Mouse (Mus musculus) heart, embryonic 10.5 days (tissue): ENCODE measurements around the gene Slc39a11. TPM values are rescaled to one million over a fixed set of nuclear protein-coding genes. Genes with fewer than 3 reads are reported as not detected.

Experiments used
- DNase-seq: peaks from one replicate; pipeline ENCODE4 v3.0.0-alpha.2; 2017; ENCODE audit warnings: low spot score
- H3K27ac ChIP-seq: fragments of 300-500 bp; sonication (generic); 2 replicates; pipeline ENCODE4 v1.5.1; 2016; ENCODE audit warnings: mild to moderate bottlenecking
- H3K27me3 ChIP-seq: fragments of 300-500 bp; sonication (generic); 2 replicates; pipeline ENCODE4 v1.6.1; 2016; ENCODE audit warnings: mild to moderate bottlenecking; ENCODE audit not compliant: poor library complexity, insufficient read depth, severe bottlenecking
- H3K36me3 ChIP-seq: fragments of 300-500 bp; sonication (generic); 2 replicates; pipeline ENCODE4 v1.6.1; 2016; ENCODE audit warnings: mild to moderate bottlenecking, moderate library complexity
- H3K4me1 ChIP-seq: fragments of 300-500 bp; sonication (generic); 2 replicates; pipeline ENCODE4 v1.6.1; 2016; ENCODE audit warnings: mild to moderate bottlenecking
- H3K4me3 ChIP-seq: fragments of 300-500 bp; sonication (generic); 2 replicates; pipeline ENCODE4 v1.5.1; 2016; ENCODE audit warnings: mild to moderate bottlenecking, moderate library complexity
- H3K9me3 ChIP-seq: fragments of 300-500 bp; sonication (generic); 2 replicates; pipeline ENCODE4 v1.6.1; 2016; ENCODE audit warnings: mild to moderate bottlenecking, moderate library complexity
- WGBS: fragments of 180-500 bp; shearing (Covaris S2); methylation state at CpG from one replicate; pipeline ENCODE4 v1.1.7; 2016; 5-methylcytosine and 5-hydroxymethylcytosine counted together
- polyA plus RNA-seq: library from polyadenylated mRNA; unstranded; fragments of >200 nt; fragmentation: Nextera tagmentation; extraction: Ambion mirVana; gene quantifications from 2 replicates; pipeline ENCODE4 v1.2.1, GENCODE M21; 2016

Gene Slc39a11
- polyA plus RNA-seq, 1 experiment from 2014 or later, result 23.0 TPM

GRCm38 (mm10) chr11:113373331-113373730, 276.5 kb downstream of the Slc39a11 start:
- 86% methylated on average over 9 of the region's 9 CpGs for WGBS

DNA sequence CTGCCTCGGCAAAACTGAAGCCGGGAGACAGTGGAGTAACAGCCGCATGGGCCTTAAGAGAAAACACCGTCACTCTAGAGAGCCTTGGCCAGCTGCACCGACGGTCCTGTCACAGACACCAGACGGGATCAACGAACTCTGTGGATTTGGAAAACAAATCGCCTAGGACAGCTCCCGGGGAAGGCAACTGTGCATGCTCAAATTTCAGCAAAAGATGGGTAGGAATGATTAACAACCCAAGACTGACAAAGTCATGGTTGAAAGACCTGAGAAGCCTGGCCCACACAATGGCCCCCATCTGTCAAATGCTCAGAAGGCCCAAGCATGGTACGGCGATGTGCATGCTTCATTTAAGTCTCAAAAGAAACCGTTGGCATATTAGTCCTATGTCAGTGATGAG, 281.8 kb downstream of the Slc39a11 start:
- WGBS, result 62% methylated on average over 13 of the region's 13 CpGs
- no peak overlapping the region for H3K27ac ChIP-seq
- no peaks in the 10 kb centered on the region for H3K9me3 ChIP-seq
- no peak for DNase-seq
- no peak overlapping the region for H3K4me3 ChIP-seq
- peaks cover 34% of the 10 kb centered on the region for H3K4me1 ChIP-seq
- H3K36me3 ChIP-seq, result no peaks in the 10 kb centered on the region
- H3K27me3 ChIP-seq, result no peaks in the 10 kb centered on the region

More at GRCm38 (mm10) chr11:113373331-113373730, 276.5 kb downstream of the Slc39a11 start:
- no peak for DNase-seq
- Histone ChIP-seq H3K27me3 (no peaks in the 10 kb centered on the region), H3K36me3 (no peaks in the 10 kb centered on the region), H3K4me3 (no peak overlapping the region), H3K4me1 (peaks cover 5% of the 10 kb centered on the region; the same call in 1 of the 2 replicates), H3K27ac (no peak overlapping the region), H3K9me3 (no peaks in the 10 kb centered on the region)

DNA sequence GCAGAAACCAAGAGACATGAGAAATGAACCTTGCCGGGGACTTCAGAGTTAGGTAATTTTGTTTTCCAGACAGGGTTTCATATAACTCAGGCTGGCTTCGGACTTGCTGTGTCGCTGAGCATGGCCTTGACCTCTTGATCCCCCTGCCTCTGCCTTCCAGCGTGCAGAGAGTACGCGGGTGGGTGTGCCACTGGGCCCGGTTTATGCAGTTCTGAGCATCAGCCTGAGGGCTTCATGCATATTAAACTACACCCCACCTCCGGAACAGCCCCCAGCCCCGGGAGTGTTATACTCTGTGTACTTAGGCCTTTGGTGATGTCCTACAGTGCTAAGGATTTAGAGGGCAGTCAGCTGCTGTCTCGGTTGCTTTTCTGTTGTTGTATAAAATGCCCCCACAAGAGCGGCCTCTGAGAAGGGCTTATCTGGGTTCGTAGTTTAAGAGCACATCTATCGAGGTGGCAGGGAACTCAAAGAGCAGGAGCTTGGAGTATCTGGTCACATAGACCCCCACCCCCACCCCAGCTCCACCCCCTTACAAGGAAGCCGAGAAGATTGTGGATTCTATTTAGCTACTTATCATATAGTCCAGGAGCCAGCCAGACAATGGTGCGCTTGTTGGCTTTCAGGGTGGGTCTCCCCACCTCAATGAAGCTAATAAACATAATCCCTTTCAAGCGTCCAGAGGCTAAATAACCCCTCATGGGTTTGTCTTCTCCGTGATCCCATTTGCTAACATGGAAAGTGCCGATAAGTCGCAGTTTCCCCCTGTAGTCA, 283.4 kb downstream of the Slc39a11 start:
- Histone ChIP-seq H3K36me3 (no peaks in the 10 kb centered on the region), H3K4me1 (peaks cover 34% of the 10 kb centered on the region), H3K4me3 (peak overlapping the region; percentile 38), H3K27me3 (no peaks in the 10 kb centered on the region), H3K27ac (peak overlapping the region; percentile 78), H3K9me3 (no peaks in the 10 kb centered on the region)
- DNase-seq, result no peak
- WGBS, result 37% methylated on average over 19 of the region's 19 CpGs

- Histone ChIP-seq H3K4me1 (peaks cover 34% of the 10 kb centered on the region), H3K4me3 (no peak overlapping the region)
Observed at GRCm38 (mm10) chr11:113363739-113364138, 286.1 kb downstream of the Slc39a11 start.

GRCm38 (mm10) chr11:113362617-113363016, 287.3 kb downstream of the Slc39a11 start:
- WGBS, result 88% methylated on average over 7 of the region's 7 CpGs
- Histone ChIP-seq H3K36me3 (peaks cover 8% of the 10 kb centered on the region; the same call in 1 of the 2 replicates), H3K4me1 (peaks cover 29% of the 10 kb centered on the region), H3K4me3 (no peak overlapping the region), H3K9me3 (peaks cover 4% of the 10 kb centered on the region; the same call in 1 of the 2 replicates), H3K27me3 (no peaks in the 10 kb centered on the region), H3K27ac (no peak overlapping the region)
- no peak for DNase-seq

More at GRCm38 (mm10) chr11:113363739-113364138, 286.1 kb downstream of the Slc39a11 start:
- Histone ChIP-seq H3K9me3 (peaks cover 4% of the 10 kb centered on the region; the same call in 1 of the 2 replicates), H3K27me3 (no peaks in the 10 kb centered on the region), H3K27ac (0 out of 2 replicates have a peak overlapping the region, but pooled peaks have one; percentile 29), H3K36me3 (peaks cover 8% of the 10 kb centered on the region; the same call in 1 of the 2 replicates)
- DNase-seq, result no peak
- WGBS, result 36% methylated on average over 13 of the region's 13 CpGs

GRCm38 (mm10) chr11:113360049-113360835, 289.6 kb downstream of the Slc39a11 start:
- Histone ChIP-seq H3K4me1 (peaks cover 17% of the 10 kb centered on the region), H3K4me3 (no peak overlapping the region), H3K27me3 (no peaks in the 10 kb centered on the region), H3K9me3 (peaks cover 4% of the 10 kb centered on the region; the same call in 1 of the 2 replicates), H3K27ac (no peak overlapping the region), H3K36me3 (peaks cover 8% of the 10 kb centered on the region; the same call in 1 of the 2 replicates)
- WGBS, result 90% methylated on average over 10 of the region's 10 CpGs
- DNase-seq, result no peak

- DNase-seq, result no peak
- Histone ChIP-seq H3K27ac (no peak overlapping the region), H3K4me1 (peaks cover 21% of the 10 kb centered on the region; the same call in 1 of the 2 replicates), H3K27me3 (no peaks in the 10 kb centered on the region), H3K4me3 (no peak overlapping the region), H3K9me3 (peaks cover 4% of the 10 kb centered on the region; the same call in 1 of the 2 replicates), H3K36me3 (peaks cover 8% of the 10 kb centered on the region; the same call in 1 of the 2 replicates)
- 69% methylated on average over 5 of the region's 5 CpGs for WGBS
Observed at GRCm38 (mm10) chr11:113355932-113356331, 293.9 kb downstream of the Slc39a11 start.

GRCm38 (mm10) chr11:113352085-113352815, 297.6 kb downstream of the Slc39a11 start:
- Histone ChIP-seq H3K4me3 (no peak overlapping the region), H3K27ac (no peak overlapping the region), H3K9me3 (peaks cover 17% of the 10 kb centered on the region), H3K27me3 (no peaks in the 10 kb centered on the region), H3K4me1 (peaks cover 21% of the 10 kb centered on the region; the same call in 1 of the 2 replicates), H3K36me3 (peaks cover 11% of the 10 kb centered on the region)
- 41% methylated on average over 12 of the region's 12 CpGs for WGBS
- no peak for DNase-seq

- no peak for DNase-seq
- 88% methylated on average over 4 of the region's 4 CpGs for WGBS
- H3K36me3 ChIP-seq, result peaks cover 11% of the 10 kb centered on the region
- peaks cover 17% of the 10 kb centered on the region for H3K9me3 ChIP-seq
- H3K27ac ChIP-seq, result no peak overlapping the region
- H3K4me1 ChIP-seq, result peaks cover 17% of the 10 kb centered on the region; the same call in 1 of the 2 replicates
- H3K4me3 ChIP-seq, result no peak overlapping the region
- H3K27me3 ChIP-seq, result no peaks in the 10 kb centered on the region
Observed at GRCm38 (mm10) chr11:113350583-113350982, 299.3 kb downstream of the Slc39a11 start.

DNA sequence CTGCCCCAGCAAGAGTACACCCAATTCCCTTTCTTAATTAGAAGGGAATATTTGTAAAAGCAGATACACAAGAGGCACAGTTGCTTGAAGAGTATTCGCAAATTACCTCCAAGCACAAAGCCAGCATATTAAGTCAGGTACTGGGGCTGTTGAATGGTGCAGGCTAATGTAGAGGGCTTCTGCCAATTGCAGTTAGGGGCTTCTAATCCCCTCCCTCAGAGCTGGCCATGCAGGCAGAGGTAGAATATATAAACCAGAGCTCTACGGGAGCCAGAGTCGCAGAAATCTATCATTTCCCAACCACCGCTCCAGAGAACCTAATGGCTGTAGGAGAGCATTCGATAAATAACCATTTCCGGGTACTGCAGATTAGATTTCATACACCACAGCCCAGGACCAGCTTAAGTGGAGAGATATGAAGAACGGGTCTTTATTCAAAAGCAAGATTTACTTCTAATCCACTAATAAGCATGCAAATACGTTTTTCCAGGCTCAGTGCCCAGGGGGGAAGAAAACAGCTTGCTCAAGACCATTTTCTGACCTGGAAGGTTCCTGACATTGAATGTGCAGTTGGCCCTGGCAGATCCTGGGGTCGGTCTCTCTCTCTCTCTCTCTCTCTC, 302.9 kb downstream of the Slc39a11 start:
- no peak for DNase-seq
- H3K27ac ChIP-seq, result no peak overlapping the region
- H3K9me3 ChIP-seq, result peaks cover 17% of the 10 kb centered on the region
- no peak overlapping the region for H3K4me3 ChIP-seq
- H3K27me3 ChIP-seq, result no peaks in the 10 kb centered on the region
- WGBS, result 73% methylated on average over 9 of the region's 9 CpGs
- H3K36me3 ChIP-seq, result peaks cover 12% of the 10 kb centered on the region
- H3K4me1 ChIP-seq, result peaks cover 6% of the 10 kb centered on the region; the same call in 1 of the 2 replicates

GRCm38 (mm10) chr11:113339770-113340169, 310.1 kb downstream of the Slc39a11 start:
- WGBS, result 79% methylated on average over 8 of the region's 8 CpGs
- no peak for DNase-seq
- H3K4me3 ChIP-seq, result no peak overlapping the region
- peaks cover 9% of the 10 kb centered on the region for H3K4me1 ChIP-seq
- H3K36me3 ChIP-seq, result peaks cover 7% of the 10 kb centered on the region; the same call in 1 of the 2 replicates
- no peaks in the 10 kb centered on the region for H3K9me3 ChIP-seq
- no peak overlapping the region for H3K27ac ChIP-seq
- 0 out of 2 replicates have a peak, but pooled peaks cover 5% of the 10 kb centered on the region for H3K27me3 ChIP-seq

GRCm38 (mm10) chr11:113338581-113338980, 311.3 kb downstream of the Slc39a11 start:
- H3K4me3 ChIP-seq, result no peak overlapping the region
- H3K4me1 ChIP-seq, result peaks cover 16% of the 10 kb centered on the region
- H3K27ac ChIP-seq, result no peak overlapping the region
- H3K36me3 ChIP-seq, result peaks cover 7% of the 10 kb centered on the region; the same call in 1 of the 2 replicates
- no peaks in the 10 kb centered on the region for H3K9me3 ChIP-seq
- WGBS, result 37% methylated on average over 5 of the region's 5 CpGs
- 0 out of 2 replicates have a peak, but pooled peaks cover 5% of the 10 kb centered on the region for H3K27me3 ChIP-seq
- no peak for DNase-seq
